Mouse (Mus musculus) right cerebral cortex, postnatal 36 days (tissue): ENCODE data around the gene Gngt2.
A peak's percentile ranks its signal among the peaks of the same experiment; 100 is the strongest.

Experiments
- DNase-seq, 2 experiments: peaks; one replicate each; pipeline ENCODE4 v3.0.0; 2022; ENCODE audit warnings: low spot score in 2 of 2, mixed read lengths in 1 of 2

Gene Gngt2

GRCm38 (mm10) chr11:95826317-95827167 lies 10.5 kb upstream of the Gngt2 start:
- DNase-seq: no peak

GRCm38 (mm10) chr11:95827168-95827447 lies 9.9 kb upstream of the Gngt2 start:
- no peak for DNase-seq

DNA sequence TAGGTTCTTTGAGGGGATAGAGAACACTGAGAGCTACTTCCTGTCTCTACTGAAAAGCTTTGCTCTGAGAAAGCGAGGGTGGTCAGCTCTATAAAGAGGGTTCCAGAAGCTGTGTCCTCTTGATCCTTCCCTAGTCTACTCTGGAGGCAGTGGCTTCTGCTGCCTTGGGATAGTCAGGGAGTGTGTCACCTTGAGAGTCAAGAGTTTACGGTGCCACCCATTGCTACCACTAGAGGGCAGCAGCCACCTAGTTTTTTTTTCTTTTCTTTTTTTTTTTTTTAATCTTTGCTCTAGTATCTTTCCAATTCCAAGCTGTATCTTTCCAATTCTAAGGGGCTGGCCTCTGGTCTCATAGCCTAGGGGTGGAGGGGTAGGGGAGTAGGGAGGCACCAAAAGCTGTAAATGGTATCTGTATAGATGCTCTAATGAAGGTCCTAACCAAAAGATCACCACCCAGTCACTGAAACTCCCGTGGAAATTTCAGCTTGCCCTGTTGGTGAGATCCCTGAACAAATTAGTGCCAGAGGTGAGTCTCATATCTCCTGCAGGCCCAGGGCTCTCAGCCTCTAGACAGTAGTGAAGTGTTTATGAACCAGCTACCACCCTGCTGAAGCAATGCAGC lies 9.4 kb upstream of the Gngt2 start:
- peak in 1 of 2 experiments; percentile 42 for DNase-seq

GRCm38 (mm10) chr11:95828181-95828964 lies 8.6 kb upstream of the Gngt2 start:
- no peak for DNase-seq

DNA sequence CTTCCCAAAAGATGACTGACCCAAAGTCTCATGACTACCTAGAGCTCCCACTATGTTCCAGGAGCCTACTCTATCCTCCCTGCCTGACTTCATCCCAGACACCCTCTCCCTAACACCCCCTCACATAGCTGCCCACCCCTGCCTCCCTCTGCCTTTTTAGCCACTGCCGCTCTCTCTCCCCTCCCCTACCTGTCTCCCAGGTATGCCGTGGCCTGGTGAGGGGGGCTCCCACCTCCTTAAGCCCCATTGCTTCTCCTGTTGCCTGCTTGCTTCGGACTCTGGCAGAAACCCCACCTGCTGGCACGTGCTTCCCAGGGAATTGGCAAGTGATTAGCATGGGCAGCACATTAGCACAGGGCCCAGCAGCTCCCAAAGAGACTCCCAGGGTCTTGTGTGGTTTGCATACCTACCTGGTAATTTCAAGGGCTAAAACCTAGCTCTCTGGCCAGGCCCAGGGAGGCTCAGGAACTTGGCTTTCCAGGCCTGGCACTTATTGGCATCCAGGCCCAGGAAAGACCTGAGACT lies 7.4 kb upstream of the Gngt2 start:
- DNase-seq: no peak

GRCm38 (mm10) chr11:95830411-95831275 lies 6.4 kb upstream of the Gngt2 start:
- DNase-seq: no peak

GRCm38 (mm10) chr11:95831276-95831619 lies 5.8 kb upstream of the Gngt2 start:
- DNase-seq: no peak

DNA sequence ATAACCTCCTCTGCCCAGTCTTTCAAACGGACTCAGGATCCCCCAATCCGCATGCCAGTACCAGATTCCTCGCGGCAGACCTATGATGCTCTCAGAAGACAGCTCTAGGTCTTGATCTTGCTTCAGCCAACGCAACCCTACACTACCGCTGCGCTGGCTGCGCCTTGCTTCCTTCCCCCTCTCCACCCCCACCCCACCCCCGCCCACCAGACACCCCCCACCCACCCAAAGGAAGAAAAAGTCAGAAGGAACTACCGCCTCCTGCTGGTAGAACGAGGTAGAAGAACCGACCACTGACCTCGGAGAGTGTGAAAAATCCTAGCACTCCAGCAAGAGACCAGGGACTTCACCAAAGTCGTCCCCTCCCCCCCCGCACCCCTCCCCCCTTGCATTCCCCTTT lies 5.4 kb upstream of the Gngt2 start:
- DNase-seq: no peak

- no peak for DNase-seq
Observed at GRCm38 (mm10) chr11:95832129-95833005, 4.6 kb upstream of the Gngt2 start.

DNA sequence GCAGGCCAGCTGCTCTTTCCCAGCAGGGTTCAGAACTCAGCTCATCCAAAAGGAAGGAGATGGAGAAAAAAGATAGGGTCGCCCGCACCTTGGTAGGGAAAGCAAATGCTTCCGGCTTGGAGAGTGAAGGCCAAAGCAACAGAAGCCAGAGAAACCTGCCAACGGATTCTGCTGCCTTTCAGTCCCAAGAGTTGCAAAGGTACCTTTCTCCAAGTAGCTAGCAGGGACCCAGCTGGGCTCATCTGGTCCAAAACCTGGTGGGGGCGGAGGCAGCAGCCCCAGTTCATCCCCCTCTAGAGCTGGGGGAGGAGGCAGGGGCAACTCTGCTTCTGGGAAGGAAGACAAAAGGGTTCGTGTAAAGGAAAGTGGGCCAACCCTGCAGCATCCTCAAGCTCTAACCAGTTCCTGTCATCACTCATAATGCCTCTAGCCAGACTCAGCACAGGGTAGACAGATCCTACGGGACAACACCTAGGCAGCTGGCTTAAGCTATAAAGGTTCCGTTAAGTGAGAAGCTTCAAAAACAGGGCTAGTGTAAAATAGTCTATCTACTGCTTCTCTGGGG lies 3.9 kb upstream of the Gngt2 start:
- no peak for DNase-seq

GRCm38 (mm10) chr11:95833631-95834142 lies 3.3 kb upstream of the Gngt2 start:
- no peak for DNase-seq

GRCm38 (mm10) chr11:95834143-95834667 lies 2.8 kb upstream of the Gngt2 start:
- no peak for DNase-seq

DNA sequence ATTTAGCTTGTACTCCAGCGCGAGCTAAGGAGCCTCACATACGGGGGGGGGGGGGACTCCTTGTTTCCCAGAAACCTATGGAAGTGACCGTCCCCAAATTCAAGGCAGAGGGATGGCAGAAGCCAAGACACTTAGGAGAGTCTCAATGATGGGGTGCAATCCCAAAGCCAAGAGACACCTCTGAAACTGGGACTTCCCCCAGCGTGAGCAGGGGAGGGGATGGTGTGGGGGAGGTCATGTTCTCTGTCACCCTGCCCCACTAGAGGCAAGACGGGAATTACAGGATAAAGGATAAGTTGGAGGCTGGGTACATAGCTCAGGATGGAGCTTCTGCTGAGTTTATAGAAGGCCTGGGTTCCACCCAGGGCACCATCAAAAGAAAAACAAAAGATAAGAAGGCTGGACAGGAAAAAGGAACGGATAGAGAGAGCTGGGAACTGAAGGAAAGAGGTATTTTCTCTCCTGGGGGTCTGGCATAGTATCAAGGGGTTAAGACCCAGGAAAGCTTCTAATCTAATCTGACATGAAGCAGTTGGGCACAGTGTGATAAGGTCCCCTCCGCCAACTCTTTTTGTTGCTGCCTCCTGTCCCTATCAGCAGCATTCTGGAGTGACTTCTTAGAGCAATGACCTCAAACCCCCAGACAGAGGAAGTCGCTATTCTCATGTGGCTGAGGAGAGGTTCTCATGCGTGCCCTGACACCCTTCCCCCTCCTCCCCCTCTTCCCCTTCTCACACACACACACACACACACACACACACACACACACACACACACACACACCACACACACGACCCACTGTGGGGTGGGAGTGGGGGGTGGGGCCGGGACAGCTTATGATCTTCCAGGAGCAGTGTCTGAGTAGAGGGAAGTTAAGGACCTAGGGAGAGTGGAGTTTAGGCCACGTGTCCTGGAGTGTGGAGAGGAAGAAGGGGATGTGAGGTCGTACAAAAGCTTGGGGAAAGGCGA lies 2.0 kb upstream of the Gngt2 start:
- no peak for DNase-seq

- no peak for DNase-seq
Observed at GRCm38 (mm10) chr11:95835832-95836231, 1.2 kb upstream of the Gngt2 start.

GRCm38 (mm10) chr11:95836433-95836832 lies 583 bp upstream of the Gngt2 start:
- no peak for DNase-seq

DNA sequence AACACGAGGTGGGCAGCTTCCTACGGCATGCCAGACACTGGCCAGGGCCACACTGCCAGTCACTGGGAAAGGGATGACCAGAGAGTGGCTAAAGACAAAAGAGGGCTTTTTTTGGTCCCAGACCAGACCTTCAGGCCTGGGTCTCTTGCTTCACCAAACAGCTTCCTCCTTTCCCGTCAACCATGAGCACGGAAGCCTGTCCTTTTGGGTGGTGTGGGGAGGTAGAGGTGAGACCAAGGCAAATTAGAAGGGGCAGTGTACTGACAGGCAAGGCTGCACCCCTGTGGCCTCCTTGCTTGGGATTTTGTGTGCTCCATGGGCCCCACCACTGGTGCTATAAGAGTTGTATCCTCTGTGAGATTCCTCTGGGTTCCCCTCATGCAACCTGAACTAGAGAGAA lies 1.6 kb downstream of the Gngt2 start:
- DNase-seq: no peak

DNA sequence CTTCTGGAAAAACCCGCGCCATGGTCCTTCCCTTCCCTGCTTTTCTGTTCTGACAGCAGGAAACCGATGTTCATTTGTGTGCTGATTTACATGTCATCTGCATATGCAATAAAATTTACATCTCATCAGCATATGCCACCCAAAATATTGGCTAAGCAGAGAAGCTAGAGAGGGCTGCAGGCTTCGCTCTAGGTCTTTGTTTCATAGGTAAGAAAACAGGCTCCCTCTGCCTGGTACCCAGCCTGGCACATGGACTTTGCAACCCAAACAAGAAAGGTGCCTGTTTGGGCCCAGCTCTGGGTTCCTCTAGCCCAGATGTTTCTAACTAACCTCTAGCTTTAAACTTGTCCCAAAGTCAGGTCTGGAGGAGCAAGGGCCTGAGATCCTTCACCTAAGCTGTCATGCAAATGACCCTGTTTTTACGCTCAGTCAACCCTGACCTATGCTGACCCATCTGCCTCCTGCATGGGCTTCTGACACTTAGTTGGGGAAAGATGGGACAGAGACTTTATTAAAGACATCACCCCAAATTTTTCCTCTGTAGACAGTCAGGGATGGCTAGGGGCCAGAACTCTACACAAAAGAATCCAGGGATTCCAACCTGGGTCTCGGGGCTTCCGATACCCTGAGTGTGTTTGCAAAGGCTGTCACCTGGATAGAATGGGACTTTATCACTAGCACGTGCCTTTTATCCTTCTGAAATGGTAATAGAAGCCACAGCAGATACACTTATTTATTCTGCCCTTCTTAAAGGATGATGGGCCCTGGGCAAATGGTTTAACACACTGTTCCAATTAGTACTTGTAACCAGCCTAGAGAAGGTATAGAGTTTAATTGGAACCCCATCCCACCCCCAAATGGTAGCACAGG lies 2.2 kb downstream of the Gngt2 start:
- no peak for DNase-seq
